Mouse (Mus musculus) gastrocnemius, postnatal 14 days (tissue): Measurements from ENCODE around the gene Gm21974. TPM values are rescaled to one million over a fixed set of nuclear protein-coding genes. Genes with fewer than 3 reads are reported as not detected.
"Not testable (repeated sequence)": the region's sequence is repeated elsewhere in the genome, so short reads cannot be mapped to it uniquely, and the experiment has no call there.

Experiments
- DNase-seq: peaks from one replicate; pipeline ENCODE4 v3.0.0; 2021; ENCODE audit warnings: mixed read lengths
- intact Hi-C: fragments of 180-260 bp; cut with DNase I; formaldehyde crosslinking; loops from one replicate; pipeline ENCODE4 v1.15.1; 2025; ENCODE audit warnings: low total_unique reads
- long read RNA-seq, 2 experiments: library from polyadenylated mRNA; stranded (forward); transcript quantifications; one replicate each; pipeline ENCODE4 v2.0.0; 2021
- total RNA-seq, 2 experiments: library from RNA; stranded (reverse); gene quantifications; 2 replicates each; pipeline ENCODE4 v1.2.3; 2021

The Gm21974 gene
- not detected for total RNA-seq
- long read RNA-seq, experiment 1, partial matches to known transcripts = 0 of 3 reads
- long read RNA-seq, experiment 1, other reads (novel, unspliced or antisense) = 3 of 3 reads
- long read RNA-seq, experiment 2 = 0 reads

- intact Hi-C loops = no loop called here
- peak; percentile 95 for DNase-seq
Observed at GRCm38 (mm10) chr7:127895442-127895841, at the start of gene Gm21974, which contains the start of gene Vkorc1. Gene Gm21974, minus strand, starts transcription at chr7:127895454. Gene Vkorc1, minus strand, starts transcription at chr7:127895617.

GRCm38 (mm10) chr7:127944614-127945013 is 49.4 kb upstream of the Gm21974 start:
- intact Hi-C loops = no loop called here
- peak; percentile 22 for DNase-seq

DNA sequence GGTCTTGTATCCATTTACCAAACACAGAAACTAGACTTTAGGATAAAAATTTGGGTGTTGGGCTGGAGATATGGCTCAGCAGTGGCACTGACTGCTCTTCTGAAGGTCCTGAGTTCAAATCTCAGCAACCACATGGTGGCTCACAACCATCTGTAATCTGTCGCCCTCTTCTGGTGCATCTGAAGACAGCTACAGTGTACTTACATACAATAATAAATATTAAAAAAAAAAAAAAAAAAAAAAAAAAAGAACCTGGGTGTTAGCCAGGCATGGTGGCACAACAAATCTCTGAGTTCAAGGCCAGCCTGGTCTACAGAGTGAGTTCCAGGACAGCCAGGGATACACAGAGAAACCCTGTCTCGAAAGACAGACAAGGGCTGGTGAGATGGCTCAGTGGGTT is 46.8 kb upstream of the Gm21974 start:
- intact Hi-C loops, DNase-seq: not testable (repeated sequence)

DNA sequence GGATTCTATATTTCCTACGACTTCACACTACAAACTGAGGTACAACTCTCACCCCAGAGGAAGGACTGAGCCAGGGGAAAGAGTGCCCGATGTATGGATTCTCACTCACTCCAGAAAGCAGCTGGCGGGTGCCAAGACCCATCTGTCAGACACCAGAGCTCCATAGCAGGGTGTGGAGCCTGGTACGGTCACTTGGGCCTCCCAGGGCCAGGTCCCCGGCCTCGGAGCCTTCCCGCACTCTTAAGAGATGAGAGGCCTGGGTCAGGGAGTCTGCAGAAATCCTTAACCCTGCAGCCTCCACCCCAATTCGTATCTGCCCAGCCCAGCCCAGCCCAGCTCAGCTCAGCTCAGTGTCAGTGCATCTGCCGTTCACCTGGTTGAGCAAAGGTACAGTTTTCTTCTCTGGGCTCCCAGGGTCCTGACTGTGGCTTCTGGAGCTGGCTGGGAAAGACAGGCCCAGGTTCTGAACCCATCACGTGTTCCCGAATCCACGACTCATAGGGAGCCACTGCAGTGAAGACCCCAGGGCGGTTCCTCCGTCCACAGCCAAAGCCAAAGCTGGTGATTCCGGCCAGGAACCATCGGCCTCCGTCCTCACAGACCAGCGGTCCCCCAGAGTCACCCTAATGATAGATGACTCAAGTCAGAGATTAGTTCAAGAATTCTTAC is 41.1 kb upstream of the Gm21974 start:
- intact Hi-C loops = loop anchor here (5.0 kb wide), 1 partner anchor 139 kb away; no protein-coding TSS in a partner anchor
- DNase-seq = no peak

GRCm38 (mm10) chr7:127935748-127936159 is 40.5 kb upstream of the Gm21974 start:
- intact Hi-C loops = loop anchor here (5.0 kb wide), 1 partner anchor 138 kb away; no protein-coding TSS in a partner anchor
- no peak for DNase-seq

DNA sequence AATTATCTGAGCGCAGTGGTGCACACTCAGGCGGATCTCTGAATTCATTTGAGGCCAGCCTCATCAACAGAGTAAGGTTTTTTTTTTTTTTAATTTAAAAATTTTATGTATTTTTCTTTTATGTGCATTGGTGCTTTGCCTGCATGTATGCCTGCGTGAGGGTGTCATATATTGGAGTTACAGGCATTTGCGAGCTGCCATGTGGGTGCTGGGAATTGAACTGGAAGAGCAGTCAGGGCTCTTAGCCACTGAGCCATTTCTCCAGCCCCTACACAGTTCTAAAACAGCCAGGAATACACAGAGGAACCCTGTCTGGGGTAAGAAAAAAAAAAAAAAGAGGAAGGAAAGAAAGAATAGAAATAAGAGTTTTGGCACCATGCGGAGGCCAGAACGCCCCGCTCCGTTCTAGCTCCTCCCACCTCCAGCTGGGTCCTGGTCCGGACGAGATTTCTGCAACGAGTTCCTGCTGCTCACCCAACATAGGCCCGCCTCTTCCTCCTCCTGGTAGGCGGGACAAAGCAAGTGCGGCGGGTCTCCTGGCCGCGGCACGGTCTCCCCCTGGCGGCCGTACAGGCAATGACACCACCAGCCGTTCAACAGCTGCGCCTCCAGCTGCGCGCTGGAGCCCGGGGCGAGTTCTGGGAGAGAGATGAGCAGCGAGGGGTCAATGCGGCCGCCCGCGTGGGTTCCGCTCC is 39.9 kb upstream of the Gm21974 start:
- intact Hi-C loops = loop anchor here (5.0 kb wide), 1 partner anchor 138 kb away; no protein-coding TSS in a partner anchor
- DNase-seq = peak; percentile 95

DNA sequence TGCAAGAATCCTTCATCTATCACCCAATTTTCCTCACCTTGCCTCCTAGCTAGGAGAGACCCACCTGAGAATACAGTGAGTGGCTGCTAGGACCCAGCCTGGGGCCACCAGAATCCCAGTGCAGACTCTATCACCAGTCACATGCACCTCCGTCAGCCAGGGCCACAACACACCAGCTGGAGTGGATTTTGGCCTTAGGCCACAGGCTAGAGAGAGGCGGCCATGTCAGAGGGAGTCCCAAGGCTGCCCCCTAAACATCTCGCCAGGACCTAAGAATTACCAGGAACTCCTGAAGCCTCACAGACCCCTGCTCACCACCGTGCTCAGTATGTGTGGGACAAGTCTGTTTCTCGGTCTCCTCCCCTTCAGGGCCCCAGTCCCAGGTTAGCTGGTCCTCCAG is 38.8 kb upstream of the Gm21974 start:
- intact Hi-C loops = no loop called here
- DNase-seq = no peak

DNA sequence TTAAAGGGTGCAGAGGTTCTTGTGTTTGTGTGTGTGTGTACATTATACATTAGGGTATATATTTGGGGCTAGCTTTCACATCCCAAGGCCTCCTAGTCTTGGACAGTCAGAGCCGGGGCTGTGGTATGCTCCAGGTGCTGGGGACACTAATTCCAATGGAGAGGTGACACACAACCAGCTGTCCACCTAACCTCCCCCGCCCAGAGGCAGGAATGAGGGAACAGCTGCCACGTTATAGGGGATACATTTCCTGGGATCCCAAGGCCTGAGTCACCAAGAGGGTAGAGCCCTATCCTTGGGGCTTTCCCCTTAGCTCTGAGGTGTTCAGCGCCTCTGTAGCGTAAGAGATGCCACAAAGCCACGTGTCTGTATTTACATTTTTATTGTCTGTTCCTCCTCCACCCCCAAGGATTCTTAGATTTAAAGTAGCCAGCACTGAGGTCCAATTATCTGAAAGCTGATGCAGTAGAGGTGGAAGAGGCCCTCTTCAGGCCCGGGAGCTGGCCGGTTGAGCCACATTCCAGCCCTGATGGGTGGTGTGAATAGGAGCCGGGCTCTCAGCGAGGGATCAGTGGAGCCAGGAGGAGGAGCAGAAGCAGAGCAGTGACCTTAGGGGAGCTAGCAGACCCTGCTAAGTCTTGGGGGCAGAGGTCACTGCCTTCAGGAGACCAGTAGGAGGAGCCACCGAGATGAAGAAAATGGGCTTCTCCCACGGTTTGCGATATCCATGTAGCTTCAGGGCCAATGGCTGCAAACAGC is 37.2 kb upstream of the Gm21974 start:
- intact Hi-C loops = no loop called here

GRCm38 (mm10) chr7:127931351-127932135 is 36.3 kb upstream of the Gm21974 start:
- intact Hi-C loops = no loop called here

More for the DNA sequence above, 37.2 kb upstream of the Gm21974 start:
- DNase-seq = no peak

DNA sequence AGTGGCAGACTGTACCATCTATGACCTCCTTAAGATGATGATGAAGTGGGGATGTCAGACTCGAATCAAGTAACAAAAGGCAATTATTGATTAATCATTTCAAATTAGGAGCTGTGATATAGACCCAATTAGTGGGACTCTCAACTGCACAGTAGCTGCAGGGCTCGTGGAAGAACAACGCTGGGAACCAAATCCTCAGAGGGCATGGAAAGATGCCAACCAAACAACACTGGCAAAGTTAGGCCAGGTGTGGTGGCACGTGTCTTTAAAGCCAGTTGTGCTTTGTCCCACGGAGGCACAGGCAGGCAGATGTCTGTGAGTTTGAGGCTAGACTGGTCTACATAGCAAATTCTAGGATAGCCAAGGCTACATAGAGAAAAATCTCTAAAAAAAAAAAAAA is 35.4 kb upstream of the Gm21974 start:
- no peak for DNase-seq
- intact Hi-C loops = no loop called here

More at GRCm38 (mm10) chr7:127931351-127932135, 36.3 kb upstream of the Gm21974 start:
- no peak for DNase-seq

- DNase-seq = no peak
- intact Hi-C loops = no loop called here
Observed at GRCm38 (mm10) chr7:127929923-127930322, 34.7 kb upstream of the Gm21974 start, which contains the start of gene Prss8. Gene Prss8, minus strand, starts transcription at chr7:127930104.

- no peak for DNase-seq
- intact Hi-C loops = no loop called here
Observed at GRCm38 (mm10) chr7:127928596-127928995, 33.3 kb upstream of the Gm21974 start.

GRCm38 (mm10) chr7:127927726-127928125 is 32.5 kb upstream of the Gm21974 start:
- no peak for DNase-seq
- intact Hi-C loops = no loop called here

DNA sequence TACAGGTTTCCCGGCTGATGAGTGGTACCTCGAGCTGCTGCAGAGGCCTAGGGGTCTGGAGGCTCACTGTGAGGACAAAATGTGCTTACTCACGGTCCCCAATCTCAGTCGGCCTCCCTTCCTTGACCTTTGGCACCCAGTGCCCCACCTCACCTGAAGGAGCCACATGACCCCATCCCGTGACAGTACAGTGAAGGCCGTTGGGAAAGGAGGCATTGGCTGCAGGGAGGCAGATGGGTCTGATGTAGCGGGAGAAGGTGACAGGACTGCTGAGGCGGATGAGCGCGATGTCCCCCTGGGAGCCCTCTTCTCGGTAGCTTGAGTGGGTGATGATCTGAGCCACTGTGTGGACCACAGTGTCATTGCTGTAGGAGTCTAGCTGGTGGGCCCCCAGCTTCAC is 31.6 kb upstream of the Gm21974 start:
- intact Hi-C loops = no loop called here
- no peak for DNase-seq

- intact Hi-C loops = no loop called here
- DNase-seq = no peak
Observed at GRCm38 (mm10) chr7:127926066-127926465, 30.8 kb upstream of the Gm21974 start.

GRCm38 (mm10) chr7:127925252-127925651 is 30.0 kb upstream of the Gm21974 start:
- no peak for DNase-seq
- intact Hi-C loops = no loop called here

DNA sequence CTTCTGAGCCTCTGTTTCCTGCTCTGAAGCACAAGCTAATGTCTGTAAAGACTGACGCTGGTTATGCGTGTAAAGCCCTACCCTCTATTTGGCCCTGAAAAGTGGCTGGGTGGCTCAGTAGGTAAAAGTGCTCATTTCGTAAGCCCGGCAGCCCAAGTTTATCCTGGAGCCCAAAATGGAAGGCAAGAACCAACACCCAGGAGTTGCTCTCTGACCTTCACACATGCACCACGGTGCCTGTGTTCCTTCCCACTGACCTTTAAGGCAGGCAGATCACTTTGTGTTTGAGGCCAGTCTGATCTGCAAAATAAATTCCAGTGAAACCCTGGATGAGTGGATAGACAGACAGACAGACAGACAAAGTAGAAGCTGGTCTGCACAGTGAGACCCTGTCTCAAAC is 28.5 kb upstream of the Gm21974 start:
- no peak for DNase-seq
- intact Hi-C loops = no loop called here

DNA sequence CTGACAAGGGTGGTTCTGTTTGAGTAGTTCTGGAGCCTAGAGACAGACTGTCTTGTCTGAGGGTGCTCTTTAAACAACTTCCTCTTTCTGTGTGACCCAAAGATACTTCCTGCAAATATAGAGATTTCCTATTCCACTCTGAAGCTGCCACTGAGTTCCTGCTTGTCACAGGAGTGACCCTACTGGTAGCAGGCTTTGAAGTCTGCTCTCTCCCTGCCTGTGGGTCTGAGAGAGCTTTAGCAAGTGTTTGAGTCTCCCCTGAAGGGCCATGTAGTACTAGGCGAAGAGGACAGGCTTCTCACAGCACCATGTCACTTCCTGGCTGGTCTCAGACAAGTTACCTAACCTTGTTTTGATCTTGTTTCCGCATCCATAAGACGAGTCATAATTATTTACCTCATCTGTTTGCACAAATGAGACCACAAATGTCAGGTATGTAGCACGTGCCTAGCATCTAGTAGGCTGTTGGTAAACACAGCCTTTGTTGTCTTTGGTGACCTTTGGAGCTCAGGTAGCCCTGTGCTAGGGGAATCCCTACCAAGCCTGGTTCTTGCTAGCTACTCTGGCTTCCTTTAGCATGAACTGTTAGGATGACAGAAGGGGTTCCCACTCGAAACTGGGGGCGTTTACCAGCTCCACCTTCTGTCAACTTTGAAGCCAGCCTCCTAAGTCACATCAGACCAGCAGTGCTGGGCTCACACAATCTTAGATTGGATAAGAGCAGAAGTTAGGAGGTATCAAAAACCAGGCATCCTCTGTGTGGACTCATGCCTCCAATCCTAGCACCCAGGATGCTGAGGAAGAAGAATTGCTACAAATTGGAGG is 27.4 kb upstream of the Gm21974 start:
- intact Hi-C loops = no loop called here

More for the DNA sequence above, 27.4 kb upstream of the Gm21974 start:
- no peak for DNase-seq
